ENCODE assay signal across 8 mouse cellular contexts in the genomic region with DNA sequence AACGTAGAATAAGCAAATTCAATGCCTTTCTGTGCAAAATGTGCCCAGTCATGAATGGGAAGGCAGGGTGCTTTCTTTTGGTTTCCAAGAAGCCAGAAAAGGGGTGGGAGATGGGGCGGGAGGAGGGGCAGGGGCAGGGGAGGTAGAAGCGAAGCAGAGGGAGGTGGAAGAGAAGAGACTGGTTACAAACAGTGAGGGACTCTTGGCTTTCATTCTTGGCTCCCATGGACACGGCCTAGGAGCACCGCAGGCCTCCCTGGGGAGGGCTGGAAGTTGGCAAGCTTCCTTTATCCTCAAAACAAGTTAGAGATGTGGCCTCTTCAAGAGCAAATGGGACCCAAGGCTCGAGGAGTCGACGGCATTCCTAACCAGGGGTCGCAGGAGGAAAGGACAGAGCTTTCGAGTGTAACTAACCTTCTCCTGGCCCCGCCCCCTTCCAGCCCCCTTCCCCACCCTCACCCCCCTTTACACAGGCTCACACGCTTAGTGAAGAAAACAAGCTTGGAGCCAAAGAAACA. TPM values are rescaled to one million over a fixed set of nuclear protein-coding genes. Genes with fewer than 3 reads are reported as not detected.
DNase-seq lines count a peak whose midpoint lies in the region; ATAC-seq and TF ChIP-seq lines count a peak whose summit lies in the region.
"Had no signal": no experiment of that assay in that cellular context is flagged by ENCODE, and none has a peak within 500 bp of the region (broad histone marks: within the 10 kb centered on the region; RNA-seq: fewer than 3 reads in every experiment).

A gene (plus strand): TSS at position 195 of the 518 bp plus-strand sequence.

- no peak within 1 kb of the TSS for H3K9ac ChIP-seq in limb, embryonic 11.5 days (ENCODE audit: low read length)
- no peak within 1 kb of the TSS for H3K9ac ChIP-seq in stomach, embryonic 15.5 days

- DNase-seq in 3134 (ENCODE audit: extremely low read depth, insufficient read length, low spot score) = peak; percentile 63
- DNase-seq in adrenal gland, postnatal 36 days = peak; percentile 12 to 62
- DNase-seq in heart, adult 9 months (ENCODE audit: low spot score in 2 of 2) = peak; percentile 41 to 58
- peak; percentile 46 for DNase-seq in kidney, adult 2 months
- DNase-seq in limb, embryonic 11.5 days (ENCODE audit: low spot score) = no peak
- no peak for DNase-seq in embryo, embryonic 11 days

- WGBS in kidney, adult 2 months = 21% methylated on average over 12 of the region's 12 CpGs
- 27% methylated on average over 12 of the region's 12 CpGs for WGBS in limb, embryonic 11.5 days
- WGBS in stomach, embryonic 15.5 days = 19% methylated on average over 12 of the region's 12 CpGs

- H3K4me1 ChIP-seq in kidney, adult 2 months (ENCODE audit: control insufficient read depth, insufficient read depth, low read length) = no peaks in the 10 kb centered on the region
- no peaks in the 10 kb centered on the region for H3K4me1 ChIP-seq in limb, embryonic 11.5 days (ENCODE audit: control insufficient read depth, insufficient read depth, low read length)
- H3K4me1 ChIP-seq in stomach, embryonic 15.5 days = peaks cover 6% of the 10 kb centered on the region; the same call in 1 of the 2 replicates

- no peak for TF ChIP-seq CTCF in kidney, adult 2 months (conservative IDR thresholded peaks at IDR 0.05; ENCODE audit: insufficient read depth, insufficient read length, low read depth, low read length)

- H3K27me3 ChIP-seq in kidney, adult 2 months (replicated peaks; ENCODE audit: control insufficient read depth, insufficient read depth, low read length) = no peaks in the 10 kb centered on the region
- H3K27me3 ChIP-seq in limb, embryonic 11.5 days (ENCODE audit: control insufficient read depth, insufficient read depth, low read length) = no peaks in the 10 kb centered on the region
- no peaks in the 10 kb centered on the region for H3K27me3 ChIP-seq in stomach, embryonic 15.5 days (replicated peaks)

- no peak within 1 kb of the TSS for H3K27ac ChIP-seq in kidney, adult 2 months (ENCODE audit: insufficient read depth, low read depth, low read length)
- no peak within 1 kb of the TSS for H3K27ac ChIP-seq in limb, embryonic 11.5 days (replicated peaks; ENCODE audit: low read depth, low read length)
- no peak within 1 kb of the TSS for H3K27ac ChIP-seq in stomach, embryonic 15.5 days

- no peak within 1 kb of the TSS for H3K4me3 ChIP-seq in kidney, adult 2 months (ENCODE audit: insufficient read depth, low read depth, low read length)
- no peak within 1 kb of the TSS for H3K4me3 ChIP-seq in limb, embryonic 11.5 days (ENCODE audit: low read depth, low read length)
- no peak within 1 kb of the TSS for H3K4me3 ChIP-seq in stomach, embryonic 15.5 days (replicated peaks)

- TF ChIP-seq POLR2A in kidney, adult 2 months (IDR thresholded peaks at IDR 0.05; ENCODE audit: low read depth, low read length) = no peak

- peak; percentile 3; the same call in 1 of the 2 replicates for ATAC-seq in limb, embryonic 11.5 days (ENCODE audit: insufficient number of reproducible peaks, low FRiP score, low TSS enrichment, low read depth)
- no peak for ATAC-seq in stomach, embryonic 15.5 days (ENCODE audit: insufficient read depth, low FRiP score, low read depth)

- H3K4me2 ChIP-seq in limb, embryonic 11.5 days (ENCODE audit: low read depth, severe bottlenecking) = peak within 1 kb of the TSS; percentile 12; the same call in 1 of the 2 replicates
- peak within 1 kb of the TSS; percentile 38 for H3K4me2 ChIP-seq in stomach, embryonic 15.5 days

- H3K36me3 ChIP-seq in kidney, adult 2 months (ENCODE audit: control insufficient read depth, insufficient read depth, low read length) = no peaks in the 10 kb centered on the region
- no peaks in the 10 kb centered on the region for H3K36me3 ChIP-seq in limb, embryonic 11.5 days (ENCODE audit: control insufficient read depth, insufficient read depth, low read length)
- H3K36me3 ChIP-seq in stomach, embryonic 15.5 days = no peaks in the 10 kb centered on the region

- no peaks in the 10 kb centered on the region for H3K9me3 ChIP-seq in limb, embryonic 11.5 days (ENCODE audit: control insufficient read depth, low read length)
- no peaks in the 10 kb centered on the region for H3K9me3 ChIP-seq in stomach, embryonic 15.5 days

RNA-seq across cellular contexts. Expression of the gene that starts here (rescaled TPM):
- total RNA-seq in adrenal gland, postnatal 36 days (2021) = under 1 TPM; 0.43 to 0.66 TPM
- polyA plus RNA-seq in kidney, adult 2 months (2012; rRNA removed) = 0.11 TPM in 1 of 2 replicates, not detected in the other
- not detected in 2 replicates for polyA plus RNA-seq in limb, embryonic 11.5 days (2014; fragmentation: Nextera tagmentation; extraction: Ambion mirVana)
- 0.12 and 0.15 TPM in 2 replicates for polyA plus RNA-seq in stomach, embryonic 15.5 days (2015; fragmentation: Nextera tagmentation; extraction: Ambion mirVana)
- total RNA-seq: hematopoietic stem cell, adult 5-6 weeks had no signal

Comparison
In these comparisons a context has a peak if more than half of its experiments do, and no peak if none do; other contexts are left out.
1. Peak in DNase-seq in adrenal gland, postnatal 36 days; RNA of the gene not detected or under 1 TPM.
2. Peak in DNase-seq in kidney, adult 2 months; RNA of the gene not detected or under 1 TPM.
3. Peak in ATAC-seq and H3K4me2 ChIP-seq in limb, embryonic 11.5 days; RNA of the gene not detected or under 1 TPM.
4. DNase-seq: peak in 3134 (single experiment) and heart, adult 9 months (2 of 2); none in limb, embryonic 11.5 days (single experiment) and embryo, embryonic 11 days (single experiment).